Mouse (Mus musculus) adrenal gland, postnatal 14 days (tissue): ENCODE measurements around the gene Gm6614. TPM values are rescaled to one million over a fixed set of nuclear protein-coding genes. Genes with fewer than 3 reads are reported as not detected.
A peak's percentile ranks its signal among the peaks of the same experiment; 100 is the strongest.
"Not testable (repeated sequence)": the region's sequence is repeated elsewhere in the genome, so short reads cannot be mapped to it uniquely, and the experiment has no call there.

ENCODE experiments used
- DNase-seq: peaks from one replicate; pipeline ENCODE4 v3.0.0; 2021; ENCODE audit warnings: mixed read lengths
- long read RNA-seq, 2 experiments: library from polyadenylated mRNA; stranded (forward); transcript quantifications; one replicate each; pipeline ENCODE4 v2.0.0; 2021
- total RNA-seq: library from RNA; stranded (reverse); gene quantifications from 2 replicates; pipeline ENCODE4 v1.2.3, GENCODE M21; 2021

Gm6614 gene
- total RNA-seq = not detected in 2 replicates
- long read RNA-seq, experiment 1 = 0 reads
- long read RNA-seq, experiment 2 = 0 reads

DNA sequence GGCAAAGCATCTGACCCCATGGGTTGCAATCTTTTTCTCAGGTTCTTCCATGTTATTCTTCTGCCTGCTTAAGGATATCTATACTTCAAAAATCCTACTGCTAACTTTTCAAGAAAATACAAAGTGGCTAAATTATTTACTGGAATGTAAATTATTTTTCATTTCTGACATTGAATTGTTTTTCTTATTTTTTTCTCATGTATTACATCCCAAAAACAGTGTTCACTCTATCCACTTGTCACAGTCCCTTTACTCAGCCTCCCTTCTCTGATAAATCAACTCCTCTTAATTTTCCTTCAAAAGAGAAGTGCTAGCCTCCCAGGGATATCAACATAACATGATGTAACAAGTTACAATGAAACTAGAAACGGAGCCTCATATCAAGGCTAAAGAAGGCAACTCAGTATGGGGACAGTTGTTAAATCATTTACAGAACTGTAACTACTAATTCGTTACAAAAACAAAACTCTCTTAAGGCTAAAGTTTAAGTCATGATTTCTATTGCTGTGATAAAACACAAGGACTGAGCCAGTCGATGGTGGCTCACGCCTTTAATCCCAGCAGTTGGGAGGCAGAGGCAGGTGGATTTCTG is at the start of gene Gm6614:
Gene Gm6614, minus strand, starts transcription at position 51 of the 592 bp plus-strand sequence.
- no peak for DNase-seq

GRCm38 (mm10) chr6:142058281-142058680 is 47.1 kb upstream of the Gm6614 start:
- DNase-seq = not testable (repeated sequence)

- no peak for DNase-seq
Measured at GRCm38 (mm10) chr6:142047689-142048088, 36.5 kb upstream of the Gm6614 start.

DNA sequence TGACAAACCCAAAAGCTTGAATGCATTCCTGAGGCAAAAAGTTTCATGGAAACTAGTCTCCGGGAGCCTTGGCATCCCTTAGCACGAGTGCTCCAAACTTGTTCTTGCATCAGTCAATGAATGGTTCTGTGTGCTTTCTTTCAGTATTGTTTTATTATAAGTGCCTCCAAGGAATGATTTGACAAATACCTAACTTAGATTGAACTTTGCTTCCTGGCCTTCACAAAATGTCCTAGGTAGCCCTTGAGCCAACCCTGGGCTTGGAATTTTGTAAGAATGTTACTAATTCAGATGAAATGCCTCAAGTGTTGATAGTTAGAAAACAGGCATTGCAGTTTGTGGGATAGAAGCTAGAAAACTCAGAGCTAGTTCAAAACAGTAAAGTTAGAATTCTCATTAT is 34.5 kb upstream of the Gm6614 start:
- DNase-seq = no peak

- no peak for DNase-seq
Measured at GRCm38 (mm10) chr6:142041896-142042295, 30.7 kb upstream of the Gm6614 start.

DNA sequence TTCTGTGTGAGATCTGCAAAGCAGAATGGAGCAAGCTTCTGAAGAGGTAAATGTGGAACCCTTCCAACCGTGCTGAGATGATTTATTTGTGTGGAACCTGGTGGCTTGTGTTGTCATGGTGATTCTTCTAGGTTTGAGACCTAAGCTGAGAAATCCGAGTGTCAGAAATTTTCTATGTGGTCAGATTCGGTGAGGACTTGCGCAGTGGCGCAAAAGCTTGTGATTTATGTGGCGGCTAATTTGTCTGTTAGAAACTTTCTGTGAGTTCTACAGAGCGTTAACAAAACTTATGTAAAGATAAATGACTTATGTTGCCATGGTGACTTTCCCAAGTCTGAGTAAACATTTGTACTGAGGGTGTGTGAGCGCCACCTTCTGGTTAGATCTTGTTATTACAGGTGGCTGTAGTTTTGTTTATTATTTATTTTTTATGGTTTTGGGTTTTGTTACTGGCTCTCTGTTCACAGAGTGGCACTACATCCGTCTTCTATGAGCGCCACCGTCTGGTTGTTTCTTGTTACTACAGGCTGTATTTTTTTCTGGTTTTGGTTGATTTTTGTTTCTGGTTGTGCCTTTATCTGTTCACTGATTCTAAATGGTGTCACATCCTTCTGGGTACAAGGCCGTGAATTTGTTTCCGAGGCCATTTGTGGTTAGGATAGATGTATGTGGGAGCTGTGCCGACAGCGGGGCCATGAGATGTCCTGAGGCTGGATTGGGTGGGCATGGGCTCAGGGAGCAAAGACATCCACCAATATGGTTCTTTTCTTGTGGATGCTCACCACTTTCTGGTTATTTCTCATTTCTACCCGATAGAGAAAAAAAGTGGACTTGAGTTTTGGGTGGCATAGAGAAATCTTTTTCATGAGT is 29.3 kb upstream of the Gm6614 start:
- DNase-seq = peak; percentile 47

DNA sequence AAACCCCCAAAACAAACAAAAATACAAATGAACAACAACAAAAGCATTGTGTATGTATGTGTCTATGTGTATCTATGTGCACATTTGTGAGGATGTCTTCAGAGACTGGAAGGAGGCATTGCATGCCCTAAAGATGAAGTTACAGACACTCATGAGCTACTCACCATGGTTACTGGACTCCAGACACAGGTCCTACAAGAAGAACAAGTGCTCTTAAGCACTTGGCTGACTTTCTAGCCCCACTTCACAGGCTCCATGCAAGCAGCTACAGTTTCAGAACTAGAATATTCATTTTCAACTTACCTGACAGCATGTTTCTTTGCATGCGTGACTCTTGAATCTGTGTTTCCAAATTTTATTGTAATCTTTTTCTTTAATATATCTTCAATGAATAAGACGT is 24.6 kb upstream of the Gm6614 start:
- no peak for DNase-seq

GRCm38 (mm10) chr6:142021671-142022070 is 10.5 kb upstream of the Gm6614 start:
- no peak for DNase-seq

- DNase-seq = no peak
Measured at GRCm38 (mm10) chr6:141986772-141987171, 24.4 kb downstream of the Gm6614 start.

- no peak for DNase-seq
Measured at GRCm38 (mm10) chr6:141984644-141985043, 26.6 kb downstream of the Gm6614 start.

- DNase-seq = no peak
Measured at GRCm38 (mm10) chr6:141962420-141962819, 48.8 kb downstream of the Gm6614 start.

GRCm38 (mm10) chr6:141961861-141962260 is 49.4 kb downstream of the Gm6614 start:
- no peak for DNase-seq

GRCm38 (mm10) chr6:141960482-141960881 is 50.7 kb downstream of the Gm6614 start:
- DNase-seq = no peak

GRCm38 (mm10) chr6:141946862-141947261 is 64.4 kb downstream of the Gm6614 start, which contains the start of gene Slco1a1:
Gene Slco1a1 (minus strand): TSS chr6:141946962.
- no peak for DNase-seq

DNA sequence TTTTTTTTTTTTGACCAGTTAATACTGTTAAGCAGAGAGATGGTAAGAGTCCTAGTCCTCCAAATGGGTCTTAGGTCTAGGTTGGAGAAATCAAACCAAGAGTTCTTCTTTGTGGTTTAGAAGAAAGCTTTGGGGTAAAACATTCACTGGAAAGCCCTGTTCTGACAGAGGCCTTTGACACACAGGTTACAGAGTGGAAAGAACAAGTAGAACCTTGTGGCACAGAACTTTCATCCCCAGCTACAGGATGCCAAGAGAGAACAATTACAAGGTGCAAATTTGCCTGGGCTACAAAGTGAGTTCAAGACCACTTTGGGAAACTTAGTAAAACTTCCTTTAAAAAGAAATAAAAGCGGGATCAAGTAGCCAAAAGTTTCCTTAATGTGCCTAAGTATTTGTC is 70.8 kb downstream of the Gm6614 start:
- DNase-seq = no peak

Other genes with a start within 250 kb of the Gm6614 start
- gene Gm5724, start 237.6 kb downstream of the Gm6614 start, total RNA-seq = not detected in 2 replicates
- 1.3 and 13.3 TPM in 2 replicates for gene Slco1a4, start 155.2 kb downstream of the Gm6614 start, total RNA-seq
- gene Slco1a1, start 64.5 kb downstream of the Gm6614 start, total RNA-seq = 0.11 TPM in 1 of 2 replicates, not detected in the other
- not detected in 2 replicates for gene Slco1a6, start 197.1 kb upstream of the Gm6614 start, total RNA-seq